Comparison of ENCODE assay signal across 9 mouse cellular contexts in the genomic region with DNA sequence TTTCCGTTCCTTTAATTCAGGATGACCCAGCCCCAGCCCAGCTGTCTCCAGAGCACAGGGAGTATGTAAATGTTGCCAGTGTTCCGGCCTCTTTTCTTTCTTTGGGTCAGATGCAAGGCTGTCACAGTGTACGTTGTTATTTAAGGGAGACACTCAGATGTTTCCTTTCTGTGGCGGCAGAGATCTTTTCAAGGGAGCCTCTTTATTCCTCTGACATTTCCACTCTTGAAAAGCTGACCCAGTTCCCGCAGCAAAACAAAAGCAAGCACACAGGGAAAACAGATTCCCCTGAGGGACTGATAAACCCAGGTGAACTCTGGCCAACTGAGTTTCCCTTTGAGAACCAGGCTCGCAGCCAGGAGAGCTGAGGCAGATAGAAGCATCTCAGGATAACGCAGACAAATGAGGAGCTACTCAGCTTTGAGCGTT.
A peak's percentile ranks its signal among the peaks of the same experiment; 100 is the strongest.
DNase-seq lines count a peak whose midpoint lies in the region; ATAC-seq and TF ChIP-seq lines count a peak whose summit lies in the region.
"Had no signal": no experiment of that assay in that cellular context is flagged by ENCODE, and none has a peak within 500 bp of the region (broad histone marks: within the 10 kb centered on the region; RNA-seq: fewer than 3 reads in every experiment).

No protein-coding gene starts in this region.

- DNase-seq in forebrain, embryonic 10.5 days (ENCODE audit: extremely low spot score, low spot score) = no peak
- DNase-seq in NIH3T3 (ENCODE audit: low read depth) = peak; percentile 5
- DNase-seq in forebrain, postnatal 0 days = peak; percentile 40
- DNase-seq in hindbrain, postnatal 0 days (ENCODE audit: low spot score) = peak; percentile 63
- peak; percentile 22 for DNase-seq in retina, adult 2 months (ENCODE audit: low read depth, low spot score)
- DNase-seq in urinary bladder, postnatal 36 days (ENCODE audit: low spot score in 2 of 2) = no peak
- DNase-seq in B cell, adult 2 months = no peak

- 0 out of 2 replicates have a peak, but pooled peaks have one; percentile 36 for ATAC-seq in forebrain, embryonic 13.5 days
- ATAC-seq in forebrain, postnatal 0 days = peak; percentile 36
- peak; percentile 87 for ATAC-seq in hindbrain, postnatal 0 days

- peak overlapping the region; percentile 10; the same call in 1 of the 2 replicates for H3K4me2 ChIP-seq in forebrain, embryonic 13.5 days
- no peak overlapping the region for H3K4me2 ChIP-seq in forebrain, postnatal 0 days (ENCODE audit: low read depth)
- peak overlapping the region; percentile 30 for H3K4me2 ChIP-seq in hindbrain, postnatal 0 days (ENCODE audit: low read depth, low read length)
- H3K4me2 ChIP-seq: embryonic facial prominence, embryonic 12.5 days had no signal

- no peak overlapping the region for H3K9ac ChIP-seq in forebrain, embryonic 13.5 days
- no peak overlapping the region for H3K9ac ChIP-seq in forebrain, postnatal 0 days
- no peak overlapping the region for H3K9ac ChIP-seq in hindbrain, postnatal 0 days (replicated peaks; ENCODE audit: low read length)
- H3K9ac ChIP-seq: embryonic facial prominence, embryonic 12.5 days had no signal

- H3K4me3 ChIP-seq in forebrain, embryonic 13.5 days = no peak overlapping the region
- H3K4me3 ChIP-seq in forebrain, embryonic 10.5 days = no peak overlapping the region
- no peak overlapping the region for H3K4me3 ChIP-seq in forebrain, postnatal 0 days (ENCODE audit: low read depth, low read length)
- no peak overlapping the region for H3K4me3 ChIP-seq in hindbrain, postnatal 0 days (ENCODE audit: low read length)
- H3K4me3 ChIP-seq: embryonic facial prominence, embryonic 12.5 days had no signal

- H3K27ac ChIP-seq in forebrain, embryonic 13.5 days = no peak overlapping the region
- no peak overlapping the region for H3K27ac ChIP-seq in forebrain, embryonic 10.5 days
- no peak overlapping the region for H3K27ac ChIP-seq in forebrain, postnatal 0 days (ENCODE audit: low read depth, low read length)
- peak overlapping the region; percentile 48; the same call in 1 of the 2 replicates for H3K27ac ChIP-seq in hindbrain, postnatal 0 days
- H3K27ac ChIP-seq: embryonic facial prominence, embryonic 12.5 days had no signal

- H3K4me1 ChIP-seq in forebrain, embryonic 13.5 days = peaks cover 11% of the 10 kb centered on the region
- peaks cover 10% of the 10 kb centered on the region for H3K4me1 ChIP-seq in forebrain, embryonic 10.5 days
- H3K4me1 ChIP-seq in forebrain, postnatal 0 days (ENCODE audit: insufficient read depth) = 0 out of 2 replicates have a peak, but pooled peaks cover 2% of the 10 kb centered on the region
- peaks cover 6% of the 10 kb centered on the region; the same call in 1 of the 2 replicates for H3K4me1 ChIP-seq in hindbrain, postnatal 0 days (ENCODE audit: insufficient read depth, low read length)

- no peak for TF ChIP-seq CTCF in forebrain, postnatal 0 days (IDR thresholded peaks at IDR 0.05; ENCODE audit: low read depth)
- TF ChIP-seq CTCF in hindbrain, postnatal 0 days (IDR thresholded peaks at IDR 0.05; ENCODE audit: low read depth) = no peak

- 0 out of 2 replicates have a peak, but pooled peaks cover 3% of the 10 kb centered on the region for H3K27me3 ChIP-seq in forebrain, embryonic 13.5 days
- peaks cover 31% of the 10 kb centered on the region for H3K27me3 ChIP-seq in forebrain, embryonic 10.5 days (ENCODE audit: poor library complexity, severe bottlenecking)
- H3K27me3 ChIP-seq in forebrain, postnatal 0 days (ENCODE audit: insufficient read depth, low read length) = no peaks in the 10 kb centered on the region
- no peaks in the 10 kb centered on the region for H3K27me3 ChIP-seq in hindbrain, postnatal 0 days (ENCODE audit: insufficient read depth, low read length)
- H3K27me3 ChIP-seq: embryonic facial prominence, embryonic 12.5 days had no signal

- H3K9me3 ChIP-seq in forebrain, embryonic 13.5 days (replicated peaks) = no peaks in the 10 kb centered on the region
- no peaks in the 10 kb centered on the region for H3K9me3 ChIP-seq in forebrain, embryonic 10.5 days
- H3K9me3 ChIP-seq in forebrain, postnatal 0 days (ENCODE audit: low read length) = no peaks in the 10 kb centered on the region
- no peaks in the 10 kb centered on the region for H3K9me3 ChIP-seq in hindbrain, postnatal 0 days (ENCODE audit: low read length)
- H3K9me3 ChIP-seq: embryonic facial prominence, embryonic 12.5 days had no signal

- H3K36me3 ChIP-seq in forebrain, embryonic 13.5 days (ENCODE audit: poor library complexity, severe bottlenecking) = no peaks in the 10 kb centered on the region
- no peaks in the 10 kb centered on the region for H3K36me3 ChIP-seq in forebrain, embryonic 10.5 days (replicated peaks)
- H3K36me3 ChIP-seq in forebrain, postnatal 0 days (ENCODE audit: insufficient read depth) = no peaks in the 10 kb centered on the region
- no peaks in the 10 kb centered on the region for H3K36me3 ChIP-seq in hindbrain, postnatal 0 days (ENCODE audit: insufficient read depth, low read length)
- H3K36me3 ChIP-seq: embryonic facial prominence, embryonic 12.5 days had no signal

- 7% methylated on average over 8 of the region's 8 CpGs for WGBS in forebrain, embryonic 13.5 days
- 20% methylated on average over 8 of the region's 8 CpGs for WGBS in forebrain, embryonic 10.5 days
- 5% methylated on average over 8 of the region's 8 CpGs for WGBS in forebrain, postnatal 0 days
- WGBS in hindbrain, postnatal 0 days = 6% methylated on average over 8 of the region's 8 CpGs

Comparison
In these comparisons a context has a peak if more than half of its experiments do, and no peak if none do; other contexts are left out.
1. DNase-seq: peak in NIH3T3 (single experiment), forebrain, postnatal 0 days (single experiment), hindbrain, postnatal 0 days (single experiment) and retina, adult 2 months (single experiment); none in forebrain, embryonic 10.5 days (single experiment), urinary bladder, postnatal 36 days (0 of 2) and B cell, adult 2 months (0 of 2).
2. ATAC-seq: peak in every context shown above with its lines; median percentile 87 in hindbrain, postnatal 0 days; 36 in forebrain, embryonic 13.5 days; 36 in forebrain, postnatal 0 days.